14 mouse cellular contexts compared by ENCODE assay signal in the genomic region with DNA sequence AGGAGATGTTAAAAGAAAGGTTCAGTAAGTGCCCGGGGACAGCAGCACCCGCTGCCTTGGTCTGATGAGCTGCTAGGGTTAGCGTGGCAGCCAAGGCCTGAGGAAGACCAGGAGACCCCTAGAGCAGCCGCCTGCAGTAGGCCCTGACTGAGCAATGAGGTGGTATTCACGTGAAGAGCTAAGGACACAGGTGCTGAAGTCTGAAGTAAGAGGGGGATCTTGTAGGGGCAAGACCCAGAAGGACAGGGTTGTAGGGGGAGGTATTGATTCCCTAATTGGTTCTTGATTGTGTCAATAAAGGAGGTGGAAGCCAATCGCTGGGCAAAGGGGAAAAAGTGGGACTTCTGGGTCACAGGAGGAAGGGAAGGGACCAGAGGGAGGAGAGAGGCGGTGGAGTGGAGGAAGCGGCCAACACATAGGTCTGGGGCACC.
"Had no signal": no experiment of that assay in that cellular context is flagged by ENCODE, and none has a peak within 500 bp of the region (broad histone marks: within the 10 kb centered on the region; RNA-seq: fewer than 3 reads in every experiment).

No protein-coding gene starts in this region.

- H3K4me3 ChIP-seq: kidney, embryonic 15.5 days; limb, embryonic 15.5 days; liver, embryonic 12.5 days; midbrain, embryonic 10.5 days; myocyte; neural tube, embryonic 15.5 days had no signal

- H3K27ac ChIP-seq: kidney, embryonic 15.5 days; limb, embryonic 15.5 days; liver, embryonic 12.5 days; midbrain, embryonic 10.5 days; neural tube, embryonic 15.5 days had no signal

- DNase-seq: kidney, adult 2 months; kidney, postnatal 14 days; lung, embryonic 14.5 days; lung, postnatal 10 days; lung, postnatal 4 days; midbrain, embryonic 14.5 days; right cerebral cortex, adult 18-20 months; right cerebral cortex, postnatal 25 days had no signal

- H3K9me3 ChIP-seq: kidney, embryonic 15.5 days; limb, embryonic 15.5 days; liver, embryonic 12.5 days; midbrain, embryonic 10.5 days; neural tube, embryonic 15.5 days had no signal

- H3K36me3 ChIP-seq: liver, embryonic 12.5 days; neural tube, embryonic 15.5 days had no signal
